Mouse (Mus musculus) colon, adult 2 months (tissue): ENCODE results near the gene Rhoq. TPM values are rescaled to one million over a fixed set of nuclear protein-coding genes. Genes with fewer than 3 reads are reported as not detected.

ENCODE experiments used
- polyA plus RNA-seq: library from polyadenylated mRNA; depleted of rRNA; stranded (reverse); fragments of >200 nt; gene quantifications from 2 replicates; pipeline ENCODE4 v1.2.3, GENCODE M21; 2012; rRNA removed

The Rhoq gene
- 14.8 and 17.6 TPM in 2 replicates for polyA plus RNA-seq

GRCm38 (mm10) chr17:86962894-86963585 lies at the start of gene Rhoq:
TSS of gene Rhoq (plus strand) at chr17:86963082.

GRCm38 (mm10) chr17:86917048-86917447 lies 45.8 kb upstream of the Rhoq start, which contains the start of gene Tmem247:
TSS of gene Tmem247 (plus strand) at chr17:86917348.

DNA sequence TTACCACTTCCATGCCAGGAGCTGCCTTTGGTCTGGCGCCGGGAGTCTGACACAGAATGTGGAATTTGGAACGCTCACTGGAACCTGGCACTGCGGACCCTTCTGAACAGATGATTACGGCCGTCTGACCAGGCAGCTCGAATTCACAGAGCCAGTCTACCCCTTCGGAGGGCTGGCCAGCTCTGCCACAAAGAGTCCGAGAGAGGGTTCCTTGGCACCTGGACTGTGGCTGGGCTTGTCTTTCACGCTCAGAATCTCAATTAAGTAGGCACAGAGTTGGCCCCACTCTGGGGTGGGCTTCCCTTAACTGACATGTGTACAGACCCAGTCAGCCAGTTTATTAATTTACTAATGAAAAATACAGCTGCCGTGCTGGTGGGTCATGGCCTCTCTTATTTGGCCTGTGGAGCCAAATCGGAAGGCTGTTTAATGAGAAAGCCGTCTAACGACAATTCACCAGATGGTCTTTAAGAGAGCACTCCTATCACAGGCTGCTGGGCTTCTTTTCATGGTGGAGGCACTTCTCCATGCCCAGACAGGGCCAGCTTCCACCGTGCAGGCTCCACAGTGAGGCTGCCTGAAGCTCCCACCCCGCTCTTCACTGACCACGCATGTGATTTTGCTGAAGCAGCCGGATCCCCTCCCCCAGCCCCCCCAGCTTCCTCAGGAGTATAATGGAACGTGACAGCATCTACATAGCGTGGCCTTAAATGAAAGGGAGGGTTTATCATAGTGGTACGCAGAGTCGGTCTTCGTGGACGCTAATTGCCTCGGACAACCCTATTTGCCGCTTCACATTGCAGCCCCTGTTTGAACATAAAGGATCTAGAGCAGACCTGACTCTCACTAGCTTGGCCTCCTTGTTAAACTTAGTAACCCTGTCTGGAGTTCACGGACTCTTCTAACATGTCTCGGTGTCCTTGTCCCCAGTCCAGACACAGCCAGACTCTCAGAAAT lies 14.8 kb upstream of the Rhoq start, which contains the start of gene Atp6v1e2:
Atp6v1e2 (minus strand) TSS at position 58 of the 957 bp plus-strand sequence.

GRCm38 (mm10) chr17:87025269-87025949 lies 62.5 kb downstream of the Rhoq start, which contains the start of the genes Pigf and Cript:
TSS of gene Pigf (minus strand) at chr17:87025406.
TSS of gene Cript (plus strand) at chr17:87025550.

Other genes with a start within 250 kb of the Rhoq start
- gene Epas1, start 209.4 kb upstream of the Rhoq start, polyA plus RNA-seq = 47.9 and 55.3 TPM in 2 replicates
- gene Tmem247, start 45.7 kb upstream of the Rhoq start, polyA plus RNA-seq = not detected in 2 replicates
- 0.09 TPM in 1 of 2 replicates, not detected in the other for gene Atp6v1e2, start 15.2 kb upstream of the Rhoq start, polyA plus RNA-seq
- 5.7 and 6.3 TPM in 2 replicates for gene Pigf, start 62.3 kb downstream of the Rhoq start, polyA plus RNA-seq
- 4.7 and 5.4 TPM in 2 replicates for gene Cript, start 62.5 kb downstream of the Rhoq start, polyA plus RNA-seq
- gene Socs5, start 144.6 kb downstream of the Rhoq start, polyA plus RNA-seq = 7.3 and 8.1 TPM in 2 replicates